Mouse (Mus musculus) megakaryocyte-erythroid progenitor cell, adult 5-6 weeks (primary cell): Measurements from ENCODE around the gene Ephb2. TPM values are rescaled to one million over a fixed set of nuclear protein-coding genes. Genes with fewer than 3 reads are reported as not detected.

ENCODE experiments used
- ATAC-seq: replicated peaks from 2 replicates; pipeline ENCODE4 v1.8.0; 2016; ENCODE audit warnings: mild to moderate bottlenecking, inconsistent platforms; ENCODE audit not compliant: severe bottlenecking, poor library complexity, low FRiP score, low TSS enrichment
- total RNA-seq, 2 experiments: library from RNA; stranded (forward) in 1 of 2; stranded (reverse) in 1 of 2; fragments of 200-1000, 215-1000 nt in 1 of 2; fragments of >200 nt in 1 of 2; fragmentation: Nextera tagmentation in 1 of 2; gene quantifications; 2 replicates each; pipeline ENCODE4 v1.2.3; 2014 to 2017

The Ephb2 gene
- total RNA-seq, 2 experiments from 2014 or later: 0.56 TPM; not detected in 1

GRCm38 (mm10) chr4:136841056-136841455 lies 5.3 kb upstream of the Ephb2 start:
- ATAC-seq: peak; percentile 79

GRCm38 (mm10) chr4:136838462-136838861 lies 2.7 kb upstream of the Ephb2 start:
- ATAC-seq: no peak

GRCm38 (mm10) chr4:136838026-136838425 lies 2.2 kb upstream of the Ephb2 start:
- ATAC-seq: no peak

- ATAC-seq: no peak
These were observed 671 bp upstream of the Ephb2 start for GRCm38 (mm10) chr4:136836387-136836931.

GRCm38 (mm10) chr4:136834815-136835620 lies 770 bp downstream of the Ephb2 start:
- ATAC-seq: no peak

GRCm38 (mm10) chr4:136834439-136834814 lies 1.4 kb downstream of the Ephb2 start:
- no peak for ATAC-seq

GRCm38 (mm10) chr4:136833619-136834351 lies 2.0 kb downstream of the Ephb2 start:
- ATAC-seq: no peak

GRCm38 (mm10) chr4:136832559-136833232 lies 3.1 kb downstream of the Ephb2 start:
- ATAC-seq: no peak

GRCm38 (mm10) chr4:136830272-136830823 lies 5.4 kb downstream of the Ephb2 start:
- no peak for ATAC-seq

- ATAC-seq: no peak
These were observed 6.0 kb downstream of the Ephb2 start for GRCm38 (mm10) chr4:136829837-136830236.

GRCm38 (mm10) chr4:136828664-136829569 lies 6.9 kb downstream of the Ephb2 start:
- ATAC-seq: no peak

GRCm38 (mm10) chr4:136824935-136825552 lies 10.7 kb downstream of the Ephb2 start:
- no peak for ATAC-seq

- ATAC-seq: no peak
These were observed 15.7 kb downstream of the Ephb2 start for GRCm38 (mm10) chr4:136820069-136820522.

- ATAC-seq: no peak
These were observed 19.1 kb downstream of the Ephb2 start for GRCm38 (mm10) chr4:136816701-136817100.

GRCm38 (mm10) chr4:136815364-136815763 lies 20.4 kb downstream of the Ephb2 start:
- peak; percentile 44; the same call in 1 of the 2 replicates for ATAC-seq

GRCm38 (mm10) chr4:136812543-136812942 lies 23.2 kb downstream of the Ephb2 start:
- ATAC-seq: no peak

GRCm38 (mm10) chr4:136811596-136811995 lies 24.2 kb downstream of the Ephb2 start:
- ATAC-seq: no peak

- no peak for ATAC-seq
These were observed 27.3 kb downstream of the Ephb2 start for GRCm38 (mm10) chr4:136808478-136808877.
